Mouse (Mus musculus) urinary bladder, postnatal 14 days (tissue): ENCODE data around the gene Med1.

Experiments used
- DNase-seq: peaks from one replicate; pipeline ENCODE4 v3.0.0; 2021; ENCODE audit warnings: low spot score

Med1 gene

GRCm38 (mm10) chr11:98148551-98149301 lies 44.4 kb downstream of the Med1 start:
- DNase-seq: peak; percentile 39

GRCm38 (mm10) chr11:98145856-98146255 lies 47.2 kb downstream of the Med1 start:
- no peak for DNase-seq

GRCm38 (mm10) chr11:98142545-98142944 lies 50.5 kb downstream of the Med1 start:
- no peak for DNase-seq

GRCm38 (mm10) chr11:98138894-98139293 lies 54.2 kb downstream of the Med1 start:
- no peak for DNase-seq

GRCm38 (mm10) chr11:98137836-98138235 lies 55.3 kb downstream of the Med1 start:
- DNase-seq: no peak

GRCm38 (mm10) chr11:98134951-98135350 lies 58.1 kb downstream of the Med1 start:
- DNase-seq: no peak

- DNase-seq: no peak
Measured at GRCm38 (mm10) chr11:98123424-98123823, 69.7 kb downstream of the Med1 start.

GRCm38 (mm10) chr11:98114363-98114762 lies 78.7 kb downstream of the Med1 start:
- DNase-seq: no peak

- DNase-seq: no peak
Measured at GRCm38 (mm10) chr11:98113504-98113903, 79.6 kb downstream of the Med1 start.

- no peak for DNase-seq
Measured at GRCm38 (mm10) chr11:98109706-98110105, 83.4 kb downstream of the Med1 start.
